Mouse (Mus musculus): ENCODE data around the gene Car9.

Car9 gene

DNA sequence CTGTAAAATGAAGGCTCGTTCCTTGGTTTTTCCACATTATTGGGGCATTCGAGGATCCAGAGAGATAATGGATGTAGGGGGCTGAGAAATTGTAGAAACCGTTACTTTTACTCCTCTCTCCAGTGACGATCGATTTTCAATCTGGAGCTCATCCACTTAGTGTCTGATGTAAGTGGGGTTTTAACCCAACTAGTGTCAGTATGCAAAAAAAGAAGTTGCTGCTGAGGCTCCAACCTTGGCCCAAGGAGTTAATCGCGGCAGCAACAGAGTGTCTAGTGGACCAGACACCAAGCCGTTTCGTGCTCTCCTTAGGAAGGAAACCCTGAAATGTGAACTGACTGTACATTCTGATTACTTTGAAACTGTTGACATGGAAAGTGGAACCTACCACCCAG is 12.9 kb upstream of the Car9 start:
- no peak for DNase-seq (ENCODE audit: low read depth, low spot score)

DNA sequence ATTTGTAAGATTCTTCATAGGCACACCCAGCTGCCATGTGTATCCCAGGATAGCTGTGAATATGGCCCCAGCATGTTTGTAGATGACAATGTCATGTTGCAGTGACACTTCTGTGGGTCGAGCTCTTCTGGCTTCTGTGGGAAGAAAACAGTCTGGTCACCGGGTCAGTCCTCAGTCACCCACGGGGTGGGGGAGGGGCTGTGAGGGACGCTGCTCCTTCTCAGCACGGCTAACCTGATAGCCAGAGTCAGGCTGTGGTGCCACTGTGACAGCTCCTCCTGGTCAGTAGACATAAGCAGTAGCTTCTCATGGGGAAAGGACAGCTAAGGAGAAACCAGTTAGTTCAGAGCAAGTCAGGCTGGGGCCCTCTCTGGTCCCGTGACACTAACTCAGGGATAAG is 10.2 kb upstream of the Car9 start:
- DNase-seq (ENCODE audit: low read depth, low spot score), result no peak

DNA sequence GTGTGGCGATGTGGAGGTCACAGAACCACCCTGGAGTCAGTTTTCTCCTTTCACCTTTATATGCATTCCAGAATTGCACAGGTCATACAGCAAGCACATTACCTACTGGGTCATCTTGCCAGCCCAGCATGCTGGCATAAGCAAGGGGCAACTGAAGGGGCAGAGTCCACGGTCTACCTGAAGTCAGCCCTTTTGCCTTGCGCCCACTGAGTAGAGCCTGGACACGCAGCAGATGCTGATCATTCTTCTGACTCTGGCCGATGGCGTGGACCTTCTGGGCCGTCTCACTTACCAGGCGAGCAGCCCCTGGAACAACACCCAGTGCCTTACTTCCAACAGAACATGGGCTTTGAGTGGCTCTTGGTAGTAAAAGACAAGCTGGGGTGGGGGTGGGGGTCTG is 9.4 kb upstream of the Car9 start:
- DNase-seq (ENCODE audit: low read depth, low spot score), result no peak

DNA sequence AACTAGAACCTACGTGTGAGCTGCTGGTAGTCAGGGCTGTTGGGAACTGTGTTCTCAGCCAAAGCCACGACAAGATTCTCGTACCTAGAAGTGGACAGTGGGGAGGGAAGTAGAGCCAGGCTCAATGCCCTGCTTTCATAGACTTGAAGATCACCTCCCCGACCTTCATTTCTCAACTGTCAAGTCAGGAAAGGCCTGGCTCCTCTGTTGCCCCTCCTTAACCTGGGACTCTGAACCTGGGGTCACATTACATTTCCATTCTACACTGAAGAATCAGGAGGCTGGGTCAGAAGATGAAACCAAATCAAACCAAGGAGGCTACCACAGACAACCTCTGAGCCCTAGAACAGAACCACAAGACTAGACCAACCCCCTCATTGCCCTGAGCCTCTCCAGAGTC is 8.8 kb upstream of the Car9 start:
- no peak for DNase-seq (ENCODE audit: low read depth, low spot score)

DNA sequence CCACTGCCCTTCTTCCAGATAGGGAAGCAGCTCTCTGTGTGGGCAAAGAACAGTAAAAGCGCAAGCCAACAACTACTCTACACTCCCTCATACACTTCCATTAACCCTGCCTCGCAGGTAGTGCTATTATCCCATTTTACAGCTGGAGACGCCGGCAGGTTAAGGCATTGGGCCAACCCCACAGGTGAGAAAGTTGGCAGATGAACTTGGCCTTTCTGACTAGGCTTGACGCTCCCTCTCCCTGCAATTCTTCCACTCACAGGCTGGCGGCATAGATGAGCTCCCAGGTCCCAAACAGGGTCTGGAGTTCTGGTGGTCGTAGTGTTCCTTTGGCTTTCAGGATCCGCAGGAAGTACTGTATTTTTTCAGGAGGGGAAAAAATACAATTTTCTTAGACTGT is 7.8 kb upstream of the Car9 start:
- no peak for DNase-seq (ENCODE audit: low read depth, low spot score)

DNA sequence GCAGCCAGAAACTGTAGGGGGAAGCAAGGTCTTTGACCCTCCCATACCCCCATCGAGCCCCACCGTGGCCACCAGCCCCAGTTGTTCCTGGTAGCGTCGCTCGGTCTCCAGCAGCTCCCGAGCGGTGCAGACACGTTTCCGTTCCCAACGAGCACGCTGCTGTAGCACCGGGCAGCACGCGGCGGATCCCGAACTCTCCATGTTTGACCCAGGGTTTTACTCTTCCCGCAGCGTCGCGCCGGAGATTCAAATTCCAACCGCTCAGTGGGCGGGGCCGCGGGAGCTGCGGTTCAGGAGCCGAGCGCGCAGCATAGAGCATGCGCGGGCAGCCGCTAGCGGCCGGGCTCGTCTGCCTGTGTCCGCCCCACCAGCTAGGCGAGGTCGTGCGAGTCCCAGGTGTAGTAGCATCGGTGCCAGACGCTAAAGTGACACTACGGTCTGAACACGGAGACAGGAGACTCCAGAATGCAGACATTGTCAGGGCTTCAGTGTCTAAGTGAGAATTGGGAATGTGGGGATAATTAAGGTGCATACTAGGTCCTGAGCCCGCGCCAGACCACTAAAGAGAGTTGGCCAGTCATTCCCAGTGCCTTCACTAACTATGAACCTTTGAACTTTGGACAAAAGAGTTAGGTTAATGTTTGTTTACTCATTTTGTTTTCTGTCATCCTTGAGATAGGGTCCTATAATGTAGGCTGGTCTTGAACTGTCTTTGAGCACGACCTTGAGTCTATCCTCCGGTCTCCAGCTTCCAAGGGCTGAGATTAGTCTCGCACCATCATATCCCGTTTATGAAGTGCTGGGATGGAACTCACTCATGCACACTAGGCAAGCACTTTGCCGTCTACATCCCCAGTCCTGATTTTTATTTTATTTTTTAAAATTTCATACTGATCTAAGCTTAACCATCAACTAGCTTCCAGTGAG is 7.1 kb upstream of the Car9 start, which contains the start of gene Arhgef39:
Arhgef39 (minus strand) TSS at position 289 of the 927 bp plus-strand sequence.
- peak; percentile 90 for DNase-seq (ENCODE audit: low read depth, low spot score)

DNA sequence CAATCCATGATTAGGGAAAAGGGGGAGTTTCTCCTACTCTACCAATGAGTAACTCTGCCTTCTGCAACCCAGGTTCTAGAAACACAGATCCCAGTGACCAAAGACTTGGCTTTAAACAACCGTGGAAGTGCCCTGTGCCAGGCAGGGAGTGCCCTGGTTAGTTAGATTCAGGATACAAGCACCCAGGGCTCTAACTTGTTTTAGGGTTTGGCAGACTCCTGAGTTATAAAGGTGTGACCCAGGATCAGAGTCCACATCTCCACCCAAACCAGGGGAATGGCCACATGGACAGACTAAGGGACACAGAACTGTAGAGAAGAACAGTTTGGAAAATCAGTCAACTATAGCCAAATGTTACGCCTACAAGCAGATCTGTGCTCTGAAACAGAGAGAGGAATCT is 3.7 kb upstream of the Car9 start:
- DNase-seq (ENCODE audit: low read depth, low spot score), result no peak

DNA sequence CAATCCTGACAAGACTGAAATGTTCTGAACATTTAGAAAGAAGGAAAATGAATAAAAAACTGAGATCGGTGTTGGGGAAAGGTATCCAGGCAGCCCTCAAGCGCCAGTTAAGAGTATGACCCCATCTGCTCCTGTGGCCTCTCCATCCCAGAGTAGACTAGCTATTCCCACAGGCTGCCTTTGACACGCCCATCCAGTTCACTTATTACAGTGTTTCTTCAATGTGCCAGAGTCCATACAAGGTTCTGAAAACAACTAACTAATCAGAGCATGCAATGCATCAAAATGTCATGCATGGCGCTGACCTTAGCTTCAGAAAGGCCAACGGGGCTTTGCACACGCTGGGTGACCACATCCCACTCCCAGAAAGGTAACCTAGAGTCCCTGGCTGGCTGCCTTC is 3.3 kb upstream of the Car9 start:
- DNase-seq (ENCODE audit: low read depth, low spot score), result no peak

DNA sequence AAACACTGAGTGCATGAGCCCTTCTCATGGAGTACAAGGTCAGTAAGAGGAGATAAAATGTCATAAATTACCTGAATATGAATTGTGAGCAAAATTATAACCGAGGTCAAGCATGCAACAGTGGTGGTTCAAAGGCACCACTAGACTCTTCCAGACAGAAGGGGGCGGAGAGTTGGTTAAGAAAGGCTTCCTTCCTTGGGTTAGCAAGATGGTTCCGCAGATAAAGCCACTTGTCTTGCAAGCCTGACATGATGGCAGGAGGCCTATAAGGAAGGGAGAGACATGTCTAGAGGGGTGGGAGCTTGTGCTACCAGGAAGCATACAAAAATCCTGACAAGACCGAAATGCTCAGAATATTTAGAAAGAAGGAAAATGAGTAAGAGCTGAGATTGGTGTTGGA is 2.5 kb upstream of the Car9 start:
- no peak for DNase-seq (ENCODE audit: low read depth, low spot score)

DNA sequence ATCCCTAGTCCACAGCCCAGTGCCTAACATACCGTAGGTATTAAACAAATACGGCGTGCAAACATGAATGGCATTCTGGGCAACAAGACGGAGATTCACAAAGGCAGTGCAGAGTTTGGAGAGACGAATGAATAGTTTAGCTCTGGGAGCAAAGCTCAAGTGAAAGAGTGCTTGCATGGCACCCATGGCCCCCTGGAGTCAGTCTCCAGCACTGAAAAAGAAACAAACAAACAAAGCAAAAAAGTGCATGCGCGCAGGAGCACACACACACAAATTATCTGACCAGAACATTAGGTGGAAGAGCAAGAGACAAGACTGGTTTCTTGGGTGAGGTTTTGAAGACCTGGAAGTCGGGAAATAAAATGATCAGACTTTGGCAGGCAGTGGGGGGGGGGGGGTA is 692 bp upstream of the Car9 start:
- no peak for DNase-seq (ENCODE audit: low read depth, low spot score)

DNA sequence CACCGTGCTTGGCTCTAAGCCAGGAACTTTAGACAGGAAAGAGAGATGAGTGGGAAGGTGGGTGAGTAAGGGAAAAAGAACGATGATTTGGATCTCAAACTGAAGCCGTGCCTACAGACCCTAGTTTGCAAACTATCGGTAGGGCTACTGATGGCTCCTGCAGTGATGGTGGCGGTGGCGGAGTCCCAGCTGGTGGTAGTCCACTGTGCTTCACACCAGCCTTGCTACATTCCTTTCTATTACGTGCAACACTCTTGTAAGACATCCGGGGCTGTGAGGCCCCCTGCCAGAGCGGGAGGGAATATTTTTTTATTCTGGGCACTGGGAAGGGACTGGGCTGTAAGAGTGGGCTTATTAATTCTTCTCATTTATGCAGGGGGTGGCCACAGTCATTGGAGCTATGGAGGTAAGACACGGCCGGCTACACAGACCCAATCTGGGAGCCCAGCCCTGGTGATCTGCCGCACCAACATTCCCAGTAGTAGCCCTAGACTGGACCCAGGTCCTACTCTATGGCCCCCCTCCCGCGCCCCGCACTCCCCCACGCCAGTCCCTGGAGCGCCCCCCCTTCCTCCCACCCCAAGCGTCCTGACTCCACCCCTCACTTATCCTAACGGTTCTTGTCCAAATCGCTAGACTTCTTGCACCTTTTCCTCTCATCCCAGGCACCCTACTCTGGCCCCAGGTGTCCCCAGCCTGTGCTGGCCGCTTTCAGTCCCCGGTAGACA is 1.3 kb downstream of the Car9 start:
- DNase-seq (ENCODE audit: low read depth, low spot score), result no peak

DNA sequence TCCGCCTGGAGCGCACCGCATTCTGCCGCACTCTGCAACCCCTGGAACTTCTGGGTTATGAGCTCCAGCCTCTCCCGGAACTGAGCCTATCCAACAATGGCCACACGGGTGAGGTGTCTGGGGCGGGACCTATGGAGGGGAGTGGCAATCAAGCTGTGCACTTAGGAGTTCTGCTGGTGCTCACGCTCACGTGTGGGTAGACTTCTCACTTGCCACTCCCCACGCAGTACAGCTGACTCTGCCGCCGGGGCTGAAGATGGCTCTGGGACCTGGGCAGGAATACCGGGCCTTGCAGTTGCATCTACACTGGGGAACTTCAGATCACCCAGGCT is 1.9 kb downstream of the Car9 start:
- DNase-seq (ENCODE audit: low read depth, low spot score), result peak; percentile 58

DNA sequence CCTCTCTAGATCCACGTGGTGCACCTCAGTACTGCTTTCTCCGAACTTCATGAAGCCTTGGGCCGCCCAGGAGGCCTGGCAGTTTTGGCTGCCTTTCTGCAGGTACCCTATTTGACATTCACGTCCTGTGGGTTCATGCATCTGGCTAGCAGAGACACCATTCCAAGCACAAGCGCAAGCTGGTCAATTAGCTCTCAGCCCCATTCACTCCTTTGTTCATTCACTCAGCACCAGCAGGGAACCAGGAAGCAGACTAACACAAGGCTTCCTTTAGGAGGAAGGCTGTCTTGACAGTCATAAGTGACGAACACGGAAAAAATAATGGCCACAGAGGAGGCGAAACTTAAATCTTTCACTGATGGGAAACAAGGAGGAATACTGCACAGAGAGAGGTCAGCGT is 2.3 kb downstream of the Car9 start:
- no peak for DNase-seq (ENCODE audit: low read depth, low spot score)

DNA sequence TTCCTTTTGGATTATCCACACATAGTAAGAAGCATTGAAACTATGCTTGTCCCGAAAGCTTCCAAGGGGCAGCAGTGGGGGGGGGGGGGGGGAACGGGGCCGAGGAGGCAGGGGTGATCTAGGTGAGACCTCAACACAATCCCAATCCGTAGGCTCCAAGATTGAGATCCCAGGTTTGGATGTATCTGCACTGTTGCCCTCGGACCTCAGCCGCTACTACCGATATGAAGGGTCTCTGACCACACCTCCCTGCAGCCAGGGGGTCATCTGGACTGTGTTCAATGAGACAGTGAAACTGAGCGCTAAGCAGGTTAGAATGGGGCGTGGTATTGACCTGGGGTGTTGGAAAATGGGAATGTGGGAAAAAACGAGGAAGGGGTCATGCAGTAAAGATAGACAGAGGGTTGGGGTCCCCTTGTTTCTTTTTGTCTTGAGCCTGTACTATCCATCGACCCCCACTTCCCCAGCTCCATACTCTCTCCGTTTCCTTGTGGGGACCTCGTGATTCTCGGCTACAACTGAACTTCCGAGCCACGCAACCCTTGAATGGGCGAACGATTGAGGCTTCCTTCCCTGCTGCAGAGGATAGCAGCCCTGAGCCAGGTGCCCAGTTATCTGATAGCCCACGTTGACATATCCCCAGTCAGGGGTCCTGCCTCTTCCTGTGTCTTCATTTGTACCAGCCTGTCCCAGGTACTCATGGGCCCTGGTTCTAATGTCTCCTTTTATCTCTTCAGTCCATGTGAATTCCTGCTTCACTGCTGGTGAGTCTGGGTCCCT is 5.1 kb downstream of the Car9 start:
- no peak for DNase-seq (ENCODE audit: low read depth, low spot score)

DNA sequence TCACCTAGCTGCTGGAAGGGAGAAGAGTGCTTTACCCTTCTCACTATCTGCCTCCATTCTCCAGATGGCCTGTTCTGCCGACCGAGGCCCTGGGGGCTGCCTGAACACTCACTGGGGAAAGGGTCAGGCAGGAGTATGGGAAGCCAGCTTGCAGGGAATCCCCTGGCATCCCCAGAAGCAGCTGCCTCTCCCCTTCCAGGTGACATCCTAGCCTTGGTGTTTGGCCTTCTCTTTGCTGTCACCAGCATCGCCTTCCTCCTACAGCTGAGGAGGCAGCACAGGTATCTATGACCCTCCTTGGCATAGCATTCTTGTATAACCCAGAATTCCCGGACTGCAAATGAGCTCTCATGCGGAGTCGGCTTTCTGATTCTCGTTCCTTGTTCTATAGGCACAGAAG is 5.9 kb downstream of the Car9 start:
- no peak for DNase-seq (ENCODE audit: low read depth, low spot score)

DNA sequence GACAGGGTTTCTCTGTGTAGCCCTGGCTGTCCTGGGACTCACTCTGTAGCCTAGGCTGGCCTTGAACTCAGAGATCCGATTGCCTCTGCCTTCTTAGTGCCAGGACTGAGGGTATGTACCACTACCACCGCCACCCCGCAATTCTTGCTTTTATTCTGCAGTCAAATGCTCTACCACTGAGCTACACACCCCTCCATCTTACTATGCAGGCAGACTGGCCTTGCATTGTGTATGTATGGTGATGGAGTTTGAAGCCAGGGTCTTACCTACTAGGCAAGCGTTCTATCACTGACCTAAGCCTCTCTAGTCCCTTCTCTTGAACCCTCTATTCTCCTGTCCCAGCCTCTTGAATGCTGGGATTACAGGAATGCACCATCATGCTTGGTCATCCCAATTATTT is 6.5 kb downstream of the Car9 start:
- no peak for DNase-seq (ENCODE audit: low read depth, low spot score)

DNA sequence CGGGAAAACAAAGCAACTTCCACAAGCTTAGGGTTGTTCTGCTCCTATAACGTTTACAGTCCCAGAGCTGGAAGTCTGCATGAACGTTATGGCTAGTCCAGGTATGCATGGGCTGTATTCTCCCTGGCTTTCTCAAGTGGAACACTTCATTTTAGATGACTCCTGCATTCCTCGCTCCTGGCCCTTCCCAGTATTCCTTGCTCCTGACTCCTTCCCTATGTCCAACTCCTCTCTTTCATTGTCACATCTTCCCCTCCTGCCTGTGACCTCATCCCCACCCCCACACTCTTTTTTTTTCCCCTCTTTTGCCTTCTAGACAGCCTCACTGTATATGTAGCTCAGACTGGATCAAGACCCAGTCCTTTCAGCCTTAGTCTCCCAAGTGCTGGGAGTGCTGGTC is 7.0 kb downstream of the Car9 start:
- no peak for DNase-seq (ENCODE audit: low read depth, low spot score)

DNA sequence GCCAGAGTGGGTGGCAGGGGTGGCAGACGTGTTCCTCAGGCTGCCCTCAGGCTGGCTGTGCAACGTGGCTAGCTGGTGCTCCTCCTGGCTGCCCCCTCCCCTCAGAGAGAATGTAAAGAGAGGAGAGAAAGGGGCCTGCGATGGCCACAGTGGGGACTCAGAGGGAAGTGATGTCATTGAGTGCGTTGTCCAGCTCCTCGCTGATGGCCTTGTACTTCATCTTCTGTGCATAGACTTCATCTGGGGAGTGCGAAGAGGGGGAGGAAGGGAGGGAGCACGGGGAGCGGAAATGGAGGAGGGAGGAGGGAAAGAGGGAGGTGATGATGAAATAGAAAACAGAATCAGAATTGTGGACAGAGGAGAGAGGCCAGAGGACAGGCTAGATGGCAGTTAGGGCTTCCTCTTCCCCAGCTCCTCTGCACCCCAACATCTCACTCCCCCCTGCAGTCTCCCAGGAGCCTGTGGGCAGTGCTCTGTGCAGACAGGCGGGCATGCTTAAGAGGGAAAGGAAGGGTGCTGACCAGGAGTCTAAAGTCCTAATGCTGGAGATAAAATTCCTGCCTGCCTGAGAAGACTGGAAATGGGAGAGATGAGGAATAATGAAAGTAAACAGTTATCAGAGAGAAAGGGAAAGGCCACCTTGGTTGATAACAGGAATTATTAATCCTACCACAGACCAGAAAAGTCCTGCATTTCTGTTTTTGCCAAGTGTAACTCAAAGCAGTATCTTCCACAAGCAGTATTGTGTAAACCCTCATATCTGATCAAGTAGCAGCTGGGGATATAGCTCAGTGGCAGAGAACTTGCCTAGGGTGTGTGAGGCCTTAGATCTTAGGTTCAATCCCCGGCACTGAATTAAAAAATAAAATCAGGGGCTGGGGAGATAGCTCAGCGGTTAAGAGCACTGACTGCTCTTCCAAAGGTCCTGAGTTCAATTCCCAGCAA is 9.3 kb downstream of the Car9 start:
- DNase-seq (ENCODE audit: low read depth, low spot score), result no peak

DNA sequence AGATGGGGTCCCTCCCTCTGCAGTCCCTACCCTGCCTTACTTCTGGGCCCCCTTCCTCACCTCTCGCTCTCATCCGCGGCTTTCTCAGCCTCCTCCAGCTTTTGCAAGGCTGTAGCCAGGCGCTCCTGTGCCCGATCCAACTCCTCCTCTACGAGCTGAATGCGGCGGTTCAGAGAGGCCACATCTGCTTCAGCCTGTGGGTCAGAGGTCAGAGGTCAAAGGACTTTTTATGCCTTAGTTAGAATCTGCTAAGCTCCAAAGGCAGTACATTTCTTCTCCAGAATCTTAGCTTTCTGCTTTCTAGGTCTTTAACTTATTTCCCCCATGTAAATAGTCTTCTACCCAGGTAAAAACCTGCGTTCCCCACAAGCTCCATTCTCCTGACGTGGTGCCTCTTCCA is 12.8 kb downstream of the Car9 start:
- DNase-seq (ENCODE audit: low read depth, low spot score), result no peak

DNA sequence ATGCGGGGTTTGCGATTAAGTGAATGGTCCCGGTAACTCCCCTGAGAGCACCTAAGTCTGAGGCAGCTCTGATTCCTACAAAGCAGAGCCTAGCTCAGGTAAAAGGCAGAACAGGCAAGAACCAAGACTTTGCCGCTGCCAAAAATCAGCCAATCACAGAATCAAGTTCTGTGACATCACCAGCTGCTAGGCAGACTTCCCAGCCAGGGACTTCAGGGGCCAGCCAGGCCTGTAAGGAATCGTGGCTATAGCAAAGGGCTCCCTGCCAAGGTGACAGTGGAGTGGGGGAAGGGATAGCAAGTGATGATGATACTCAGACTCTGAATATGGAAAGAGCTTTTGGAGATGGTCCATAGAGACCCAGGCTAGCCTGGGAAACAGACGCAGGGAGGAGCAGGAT is 13.2 kb downstream of the Car9 start:
- peak; percentile 89 for DNase-seq (ENCODE audit: low read depth, low spot score)

DNA sequence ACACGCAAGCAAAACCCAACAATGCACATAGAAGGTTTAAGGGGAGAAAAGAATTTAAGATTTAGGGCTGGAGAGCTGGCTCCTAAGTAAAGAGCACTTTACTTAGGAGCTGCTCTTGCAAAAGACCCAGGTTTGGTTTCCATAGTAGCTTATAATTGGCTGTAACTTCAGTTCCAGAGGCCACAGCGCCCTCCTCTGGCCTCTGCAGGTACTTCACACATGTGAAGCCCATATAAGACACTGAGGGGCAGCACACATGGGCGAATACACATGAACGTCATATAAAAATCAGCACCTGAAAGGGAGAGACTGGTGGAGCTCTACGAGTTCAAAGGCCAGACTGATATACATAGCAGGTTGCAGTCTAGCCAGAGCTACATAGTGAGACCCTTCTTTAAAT is 21.1 kb downstream of the Car9 start:
- DNase-seq (ENCODE audit: low read depth, low spot score), result no peak
